Mouse (Mus musculus) small intestine, adult 2 months (tissue): Measurements from ENCODE around the gene Wsb2.

Experiments used
- CTCF ChIP-seq: fragments of 200-500 bp; IDR thresholded peaks from 2 replicates; pipeline ENCODE4 v1.5.1; 2012; ENCODE audit warnings: low read depth, mild to moderate bottlenecking, control low read depth, inconsistent platforms, low read length, moderate library complexity, mixed read lengths; ENCODE audit not compliant: insufficient replicate concordance, insufficient read length; ENCODE audit errors: extremely low read depth
- POLR2A ChIP-seq: fragments of 200-500 bp; IDR thresholded peaks from 2 replicates; pipeline ENCODE4 v1.6.1; 2012; ENCODE audit warnings: low read depth, mild to moderate bottlenecking, control low read depth, inconsistent platforms, low read length, moderate library complexity

- TF ChIP-seq CTCF: peak; percentile 92
- no peak for TF ChIP-seq POLR2A
Measured at GRCm38 (mm10) chr5:117307699-117308098, 49.4 kb upstream of the Wsb2 start.
